Mouse (Mus musculus): ENCODE measurements at regions not wholly inside any gene's neighbourhood (a gene's known extent, or its start where the extent isn't known, plus 50 kb on each side); places are given as distances from the start of the nearest gene placed in this dataset. TPM values are rescaled to one million over a fixed set of nuclear protein-coding genes. Genes with fewer than 3 reads are reported as not detected.

Small RNAs in the stretch of these regions (microRNA-seq; reads per million reads assigned to microRNA genes)
- not detected for gene Mir21c

Measured in adrenal gland, postnatal 36 days (tissue).